Mouse (Mus musculus) thymus, adult 2 months (tissue): ENCODE measurements at regions not wholly inside any gene's neighbourhood (a gene's known extent, or its start where the extent isn't known, plus 50 kb on each side); places are given as distances from the start of the nearest gene placed in this dataset.

Experiments used
- DNase-seq: peaks from one replicate; pipeline ENCODE4 v3.0.0; 2021
- H3K27ac ChIP-seq: fragments of 200-500 bp; 2 replicates; pipeline ENCODE4 v1.5.1; 2012; ENCODE audit warnings: low read length, control low read depth; ENCODE audit not compliant: control insufficient read depth, insufficient read depth
- H3K27me3 ChIP-seq: fragments of 200-500 bp; 2 replicates; pipeline ENCODE4 v1.6.1; 2012; ENCODE audit warnings: mild to moderate bottlenecking, low read length, moderate library complexity, mixed read lengths; ENCODE audit not compliant: control insufficient read depth, insufficient read depth
- H3K36me3 ChIP-seq: fragments of 200-500 bp; 2 replicates; pipeline ENCODE4 v1.6.1; 2012; ENCODE audit warnings: mild to moderate bottlenecking, low read length, moderate library complexity; ENCODE audit not compliant: control insufficient read depth, insufficient read depth
- H3K4me1 ChIP-seq: fragments of 200-500 bp; replicated peaks from 2 replicates; pipeline ENCODE4 v1.6.1; 2012; ENCODE audit warnings: low read length; ENCODE audit not compliant: control insufficient read depth, insufficient read depth
- H3K4me3 ChIP-seq: fragments of 200-500 bp; 2 replicates; pipeline ENCODE4 v1.5.1; 2012; ENCODE audit warnings: mild to moderate bottlenecking, low read length, control low read depth, moderate library complexity; ENCODE audit not compliant: control insufficient read depth, insufficient read depth
- CTCF ChIP-seq: fragments of 200-500 bp; IDR thresholded peaks from 2 replicates; pipeline ENCODE4 v1.5.1; 2012; ENCODE audit warnings: mild to moderate bottlenecking, control low read depth, low read length, moderate library complexity, borderline replicate concordance; ENCODE audit not compliant: control insufficient read depth, poor library complexity, insufficient read depth; ENCODE audit errors: extremely low read depth
- POLR2A ChIP-seq: fragments of 200-500 bp; IDR thresholded peaks from 2 replicates; pipeline ENCODE4 v1.6.1; 2012; ENCODE audit warnings: mild to moderate bottlenecking, low read length, control low read depth, moderate library complexity; ENCODE audit not compliant: control insufficient read depth, poor library complexity, insufficient read depth; ENCODE audit errors: extremely low read depth
- WGBS: fragments of 180-500 bp; shearing (Covaris S2); methylation state at CpG from one replicate; pipeline ENCODE4 v1.1.7; 2018; 5-methylcytosine and 5-hydroxymethylcytosine counted together

DNA sequence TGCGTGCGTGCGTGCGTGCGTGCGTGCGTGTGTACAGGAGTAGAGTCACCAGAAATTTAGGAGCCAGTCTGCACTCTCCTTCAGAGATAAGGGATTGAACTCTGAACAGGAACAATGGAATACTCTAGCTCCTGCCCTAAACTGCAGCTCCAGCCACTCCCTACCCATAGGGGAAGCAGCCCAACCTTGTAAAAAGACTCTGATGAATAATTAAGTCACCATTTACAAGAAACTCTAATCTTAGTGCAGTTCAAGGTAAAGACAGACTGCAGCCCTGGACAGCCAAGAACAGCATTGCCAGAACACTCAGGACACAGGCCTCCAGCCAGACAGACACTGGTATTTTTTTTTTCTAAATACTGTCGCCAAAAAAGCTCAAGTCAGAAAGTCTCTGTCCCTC lies 198.9 kb upstream of the Trib2 start:
- H3K27ac ChIP-seq = no peak overlapping the region; the same call in 1 of the 2 replicates
- no peak overlapping the region for H3K4me3 ChIP-seq
- H3K27me3 ChIP-seq = no peaks in the 10 kb centered on the region
- no peak for DNase-seq
- H3K36me3 ChIP-seq = no peaks in the 10 kb centered on the region
- WGBS = 86% methylated on average over 8 of the region's 8 CpGs
- H3K4me1 ChIP-seq = peaks cover 30% of the 10 kb centered on the region
- TF ChIP-seq POLR2A = no peak
- no peak for TF ChIP-seq CTCF

GRCm38 (mm10) chr12:16014679-16015078 lies 198.0 kb upstream of the Trib2 start:
- Histone ChIP-seq H3K27ac (peak overlapping the region; percentile 63), H3K4me3 (no peak overlapping the region), H3K4me1 (peaks cover 38% of the 10 kb centered on the region), H3K36me3 (no peaks in the 10 kb centered on the region), H3K27me3 (no peaks in the 10 kb centered on the region)
- TF ChIP-seq CTCF (no peak), POLR2A (no peak)
- DNase-seq = peak; percentile 45
- WGBS = 64% methylated on average over 1 of the region's 1 CpGs

DNA sequence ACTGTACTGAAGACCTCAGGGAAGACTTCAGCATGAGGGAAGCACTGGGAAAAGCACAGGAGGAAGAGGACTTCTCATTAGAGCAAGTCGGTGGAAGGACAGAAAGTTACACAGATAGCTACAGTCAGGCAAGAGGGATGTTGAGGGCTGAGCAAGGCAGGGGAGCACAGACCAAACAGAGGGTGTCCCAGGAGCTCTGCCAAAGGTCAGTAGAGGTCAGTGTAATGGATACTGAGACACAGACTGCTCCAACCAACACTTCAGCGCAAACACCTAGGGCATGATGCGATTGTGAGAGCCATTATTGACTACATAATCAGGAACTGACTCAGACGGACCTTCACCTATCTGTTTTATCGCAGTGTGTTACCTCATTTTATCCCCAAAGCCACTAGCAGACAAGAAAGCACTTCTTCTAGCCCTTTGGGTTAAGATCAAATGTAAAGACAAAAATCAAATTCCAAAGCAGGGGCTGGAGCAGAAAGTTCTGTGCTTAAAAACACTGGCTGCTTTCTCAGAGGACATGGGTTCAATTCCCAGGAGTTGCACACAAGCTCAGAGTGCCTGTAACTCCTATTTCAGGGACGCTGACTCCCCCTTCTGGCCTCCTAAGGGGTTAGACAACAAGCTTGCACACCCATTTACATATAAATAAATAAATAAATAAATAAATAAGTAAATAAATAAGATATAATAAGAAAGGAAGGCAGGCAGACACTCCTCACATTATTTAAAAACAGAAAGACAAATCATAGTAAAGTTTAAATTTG lies 197.3 kb upstream of the Trib2 start:
- Histone ChIP-seq H3K27ac (no peak overlapping the region; the same call in 1 of the 2 replicates), H3K36me3 (no peaks in the 10 kb centered on the region)
- WGBS = 94% methylated on average over 6 of the region's 6 CpGs

DNA sequence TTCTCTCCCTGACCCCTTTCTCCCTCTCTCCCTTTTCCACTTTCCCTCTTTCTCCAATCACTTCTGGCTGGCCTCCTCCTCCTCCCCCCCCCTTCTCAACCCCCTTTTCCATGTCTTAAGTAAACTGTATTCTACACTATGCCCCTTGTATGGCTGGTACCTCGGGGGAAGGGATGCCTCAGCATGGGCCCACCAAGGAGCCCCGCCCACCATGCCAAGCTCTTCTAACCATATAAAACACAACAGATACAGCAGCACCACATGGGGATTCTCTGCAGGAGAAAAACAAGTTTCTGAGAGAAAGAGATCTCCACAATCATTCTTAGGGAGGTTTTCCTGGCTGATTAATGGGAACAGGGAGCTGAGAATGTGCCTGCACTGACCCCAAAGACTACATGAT lies 196.6 kb upstream of the Trib2 start:
- 87% methylated on average over 2 of the region's 2 CpGs for WGBS
- Histone ChIP-seq H3K4me3 (no peak overlapping the region), H3K4me1 (peaks cover 45% of the 10 kb centered on the region), H3K36me3 (no peaks in the 10 kb centered on the region), H3K27me3 (no peaks in the 10 kb centered on the region), H3K27ac (no peak overlapping the region)
- DNase-seq = no peak
- TF ChIP-seq CTCF (no peak), POLR2A (no peak)

More for the DNA sequence above, 197.3 kb upstream of the Trib2 start:
- DNase-seq = peak; percentile 47
- Histone ChIP-seq H3K4me3 (no peak overlapping the region), H3K27me3 (no peaks in the 10 kb centered on the region), H3K4me1 (peaks cover 42% of the 10 kb centered on the region)
- TF ChIP-seq CTCF = no peak
- TF ChIP-seq POLR2A = no peak

DNA sequence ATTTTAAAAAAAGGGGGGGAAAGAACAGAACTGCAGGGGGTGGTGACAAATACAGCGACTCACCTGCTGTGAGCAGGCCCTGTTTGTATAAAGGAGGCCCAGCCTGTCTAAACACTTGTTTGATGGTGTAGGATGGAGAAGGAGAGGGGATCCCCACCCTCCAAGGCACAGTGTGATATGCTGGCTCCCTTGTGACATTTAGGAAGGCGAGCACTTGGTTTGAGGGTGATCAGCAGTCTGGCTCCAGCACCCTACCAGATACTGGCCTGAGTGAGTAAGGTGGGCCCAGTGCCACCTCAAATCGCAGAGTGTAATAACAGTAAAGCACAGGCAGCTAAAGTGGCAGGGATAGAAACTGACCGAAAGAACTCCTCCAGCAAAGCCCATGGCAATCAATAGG lies 195.4 kb upstream of the Trib2 start:
- no peak overlapping the region for H3K27ac ChIP-seq
- WGBS = 92% methylated on average over 4 of the region's 4 CpGs
- H3K4me1 ChIP-seq = peaks cover 49% of the 10 kb centered on the region
- no peak for TF ChIP-seq CTCF
- no peak for TF ChIP-seq POLR2A
- H3K36me3 ChIP-seq = no peaks in the 10 kb centered on the region
- no peak overlapping the region for H3K4me3 ChIP-seq
- H3K27me3 ChIP-seq = no peaks in the 10 kb centered on the region
- no peak for DNase-seq

DNA sequence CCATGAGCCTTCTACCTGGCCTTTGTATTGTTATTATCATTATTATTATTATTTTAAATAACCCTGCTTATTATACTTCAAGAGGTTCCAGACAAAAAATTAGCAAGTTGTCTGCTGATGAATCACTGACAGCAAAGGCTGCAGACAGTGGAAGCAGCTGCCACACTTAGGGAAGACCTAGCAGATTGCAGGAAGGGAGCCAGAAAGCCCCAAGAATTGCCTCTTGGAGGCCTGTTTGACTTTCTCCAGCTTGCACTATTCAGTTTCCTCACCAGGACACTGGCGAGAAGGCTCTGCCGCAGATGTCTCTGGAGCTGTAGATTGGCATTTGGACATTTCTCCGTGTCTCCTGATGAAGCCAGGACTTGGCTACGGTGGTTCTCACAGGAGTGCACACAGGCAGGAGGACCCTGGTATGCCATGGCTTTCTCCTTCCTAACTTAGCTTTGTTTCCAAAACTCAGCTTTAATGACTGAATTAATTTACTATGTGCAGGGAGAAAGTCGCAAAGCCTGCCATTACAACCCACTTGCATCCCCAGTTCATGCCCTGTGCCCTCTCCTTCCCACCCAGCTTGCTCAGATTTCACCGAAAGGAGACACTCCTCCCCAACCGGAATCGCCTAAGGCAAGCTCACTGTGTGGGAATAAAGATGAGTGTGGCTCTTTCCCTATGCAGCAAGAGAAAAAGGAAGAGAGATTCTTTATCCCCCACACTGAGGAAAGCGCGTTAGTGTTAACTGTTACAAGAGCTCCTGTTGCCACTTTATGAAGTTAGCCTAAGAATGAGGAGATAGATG lies 193.3 kb upstream of the Trib2 start:
- Histone ChIP-seq H3K4me1 (peaks cover 52% of the 10 kb centered on the region), H3K36me3 (no peaks in the 10 kb centered on the region), H3K27me3 (no peaks in the 10 kb centered on the region), H3K27ac (peak overlapping the region; percentile 22; the same call in 1 of the 2 replicates), H3K4me3 (no peak overlapping the region)
- 93% methylated on average over 10 of the region's 10 CpGs for WGBS
- DNase-seq = no peak
- TF ChIP-seq CTCF = no peak
- TF ChIP-seq POLR2A = no peak
